Mouse (Mus musculus) small intestine, adult 10 weeks (tissue): ENCODE data around the gene Smco3. TPM values are rescaled to one million over a fixed set of nuclear protein-coding genes. Genes with fewer than 3 reads are reported as not detected.

Source experiments
- polyA plus RNA-seq: library from polyadenylated mRNA; stranded (reverse); fragments of 350-450 nt; fragmentation: Illumina TruSeq; extraction: RNeasy Lipid Tissue Mini Kit (QIAGEN cat#74804); gene quantifications from one replicate; pipeline ENCODE4 v1.2.3, GENCODE M21; 2014; ENCODE audit warnings: low replicate concordance

Gene Smco3
- 0.48 TPM for polyA plus RNA-seq

DNA sequence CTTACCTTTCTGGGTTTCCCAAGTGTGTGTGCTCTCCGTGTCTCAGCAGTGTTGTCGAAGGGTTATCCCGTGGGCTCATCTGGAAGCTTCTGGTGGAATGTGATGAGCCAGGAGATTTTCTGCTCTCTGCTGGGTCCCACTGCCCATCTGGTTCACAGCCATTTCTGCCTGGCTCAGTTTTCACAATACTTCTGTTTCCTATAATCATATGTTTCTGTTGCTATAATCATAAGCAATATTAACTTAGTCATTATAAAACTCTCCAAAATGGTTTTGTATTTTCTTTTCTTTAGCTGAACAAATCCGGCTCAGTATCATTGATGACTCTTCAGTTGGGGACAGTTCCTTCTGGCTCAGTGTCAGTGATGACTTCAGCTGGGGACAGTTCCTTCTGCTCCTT is at the start of gene Smco3:
TSS of gene Smco3 (minus strand) at position 101 of the 400 bp plus-strand sequence.

DNA sequence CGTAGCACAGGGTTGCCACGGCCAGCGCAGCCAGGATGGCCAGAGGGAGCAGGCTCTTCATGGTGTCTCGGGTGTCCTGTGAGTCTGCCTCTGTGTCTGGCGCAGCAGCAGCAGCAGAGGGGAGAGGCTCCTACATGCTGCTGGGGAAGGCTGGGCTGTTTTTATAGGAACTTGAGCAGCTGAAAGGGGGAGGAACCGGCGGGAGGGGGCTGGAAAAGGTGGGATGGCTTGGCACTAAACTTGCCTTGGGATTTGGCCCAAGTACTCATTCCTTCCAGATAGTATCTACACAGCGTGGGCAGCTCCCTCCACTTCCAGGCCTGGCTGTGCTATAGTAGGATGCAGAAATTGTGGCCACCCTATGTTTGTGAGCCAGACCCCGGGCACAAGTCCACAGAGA is 40.4 kb upstream of the Smco3 start, which contains the start of gene Mgp:
TSS of gene Mgp (minus strand) at position 154 of the 400 bp plus-strand sequence.

GRCm38 (mm10) chr6:136857186-136857872 is 22.1 kb upstream of the Smco3 start, which contains the start of gene Art4:
TSS of gene Art4 (minus strand) at chr6:136857733.

GRCm38 (mm10) chr6:136827881-136828561 is 7.2 kb downstream of the Smco3 start, which contains the start of gene Wbp11:
TSS of gene Wbp11 (minus strand) at chr6:136828233.

GRCm38 (mm10) chr6:136827516-136827880 is 7.8 kb downstream of the Smco3 start, which contains the start of gene BC049715:
TSS of gene BC049715 (plus strand) at chr6:136827626.

DNA sequence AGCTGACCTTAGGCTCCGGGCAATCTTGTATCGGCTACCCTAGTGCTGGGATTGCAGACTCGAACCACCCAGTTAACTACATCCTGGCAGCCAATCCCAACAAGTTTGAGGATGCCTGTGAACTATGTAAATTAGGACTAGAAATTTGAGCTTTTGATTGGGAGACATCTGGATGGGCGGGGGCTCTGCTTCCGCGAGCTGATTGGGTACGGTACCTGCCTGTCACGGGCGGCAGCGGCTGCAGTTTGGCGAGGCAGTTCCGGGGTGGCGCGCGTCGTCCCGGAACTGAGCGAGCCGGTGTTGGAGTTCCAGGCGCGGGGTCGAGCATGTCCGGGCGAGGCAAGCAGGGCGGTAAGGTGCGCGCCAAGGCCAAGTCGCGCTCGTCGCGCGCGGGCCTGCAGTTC is 27.2 kb downstream of the Smco3 start, which contains the start of gene H2afj:
TSS of gene H2afj (plus strand) at position 231 of the 404 bp plus-strand sequence.

GRCm38 (mm10) chr6:136803739-136804633 is 31.3 kb downstream of the Smco3 start, which contains the start of gene Hist4h4:
TSS of gene Hist4h4 (minus strand) at chr6:136804415.

DNA sequence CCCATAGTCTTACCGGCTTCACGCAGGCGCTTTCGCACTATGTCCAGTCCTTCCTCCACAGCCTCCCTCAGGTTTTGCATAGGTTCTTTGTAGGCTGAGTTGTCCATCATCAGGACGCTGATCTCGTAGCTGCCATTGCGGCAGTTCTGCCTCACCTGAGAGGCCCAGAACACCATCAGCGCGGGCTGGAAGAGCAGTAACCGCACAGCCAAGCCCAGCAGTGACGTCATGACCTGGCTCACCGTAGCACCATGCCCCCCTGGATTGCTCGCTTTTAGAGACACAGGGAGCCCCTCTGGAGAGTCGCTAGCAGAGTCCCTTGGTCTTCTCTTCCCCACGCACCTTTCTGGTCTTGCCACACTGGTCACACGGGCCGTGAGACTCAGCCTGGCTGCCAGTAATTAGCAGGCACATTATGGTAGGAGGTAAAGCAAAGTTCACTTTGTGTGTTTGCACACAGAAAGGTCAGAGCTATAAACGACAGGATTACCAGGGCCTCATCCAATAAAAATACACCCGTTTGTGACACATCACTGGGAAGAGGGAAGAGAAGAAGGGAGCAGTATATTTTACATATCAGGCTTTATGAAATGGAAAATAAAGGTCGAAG is 53.8 kb downstream of the Smco3 start, which contains the start of gene Gucy2c:
TSS of gene Gucy2c (minus strand) at position 389 of the 610 bp plus-strand sequence.

Other genes with a start within 250 kb of the Smco3 start
- gene Plbd1, start 173.5 kb downstream of the Smco3 start, polyA plus RNA-seq = 122 TPM
- 101 TPM for gene Gucy2c, start 53.7 kb downstream of the Smco3 start, polyA plus RNA-seq
- gene Hist4h4, start 31.0 kb downstream of the Smco3 start, polyA plus RNA-seq = 0.19 TPM
- 8.5 TPM for gene H2afj, start 27.2 kb downstream of the Smco3 start, polyA plus RNA-seq
- 0.37 TPM for gene BC049715, start 7.8 kb downstream of the Smco3 start, polyA plus RNA-seq
- 58.0 TPM for gene Wbp11, start 7.2 kb downstream of the Smco3 start, polyA plus RNA-seq
- not detected for gene Art4, start 22.3 kb upstream of the Smco3 start, polyA plus RNA-seq
- gene Mgp, start 40.4 kb upstream of the Smco3 start, polyA plus RNA-seq = 16.0 TPM
- 6.7 TPM for gene Erp27, start 86.7 kb upstream of the Smco3 start, polyA plus RNA-seq
- not detected for gene Pde6h, start 88.4 kb upstream of the Smco3 start, polyA plus RNA-seq
- 14.7 TPM for gene Arhgdib, start 106.4 kb upstream of the Smco3 start, polyA plus RNA-seq